Mouse (Mus musculus) stomach, postnatal 0 days (tissue): Measurements from ENCODE around the gene Nprl3.

Experiments used
- CTCF ChIP-seq: IDR thresholded peaks from 2 replicates; pipeline ENCODE4 v1.5.1; 2016; ENCODE audit warnings: antibody characterized with exemption, low read depth, mild to moderate bottlenecking, moderate library complexity
- EP300 ChIP-seq: optimal IDR thresholded peaks from 2 replicates; pipeline ENCODE3; 2016; ENCODE audit warnings: antibody characterized with exemption

DNA sequence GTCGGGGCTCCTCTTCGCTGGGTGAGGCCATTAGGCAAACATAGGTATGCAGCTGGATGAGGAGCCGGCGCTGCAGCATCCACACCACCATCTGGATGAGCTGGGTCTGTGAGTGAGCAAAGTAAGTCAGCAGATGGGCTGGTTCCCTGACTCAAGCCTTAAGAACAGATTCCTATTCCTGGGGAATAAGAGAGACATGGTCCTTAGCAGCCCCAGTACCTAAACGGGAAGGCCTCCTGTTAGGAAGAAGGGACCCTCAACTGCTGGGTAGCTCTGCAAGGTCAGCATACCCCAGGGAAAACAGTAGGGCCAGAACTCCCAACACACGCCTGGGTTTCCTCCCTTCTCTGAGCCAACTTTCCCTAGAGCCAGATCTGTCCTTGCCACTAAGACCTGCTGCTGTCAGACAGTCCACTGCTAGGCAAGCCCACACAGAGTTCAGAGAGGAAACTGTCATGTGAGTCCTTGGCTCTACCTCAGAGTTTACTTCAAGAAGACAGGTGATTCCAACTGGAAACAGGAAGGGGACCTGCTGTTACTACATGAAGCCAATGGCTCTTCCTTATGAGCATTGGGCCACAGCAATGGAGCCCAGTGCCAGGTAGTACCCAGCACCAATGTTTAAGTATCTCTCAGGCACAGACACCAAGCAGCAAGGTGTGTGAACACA is 32.6 kb downstream of the Nprl3 start:
- TF ChIP-seq CTCF (no peak), EP300 (no peak)
